Mouse (Mus musculus) 3T3-L1 (cell line): ENCODE data around the gene Hist1h2ak.
A peak's percentile ranks its signal among the peaks of the same experiment; 100 is the strongest.

Source experiments
- DNase-seq: peaks from one replicate; pipeline ENCODE4 v3.0.0-alpha.2; 2015; ENCODE audit warnings: low read depth, low spot score

Gene Hist1h2ak

GRCm38 (mm10) chr13:21721757-21722372 lies 31.8 kb downstream of the Hist1h2ak start, which contains the start of gene Hist1h2bm:
TSS of gene Hist1h2bm (plus strand) at chr13:21722044.
- peak; percentile 95 for DNase-seq

GRCm38 (mm10) chr13:21721107-21721756 lies 32.4 kb downstream of the Hist1h2ak start:
- peak; percentile 58 for DNase-seq

GRCm38 (mm10) chr13:21718381-21719080 lies 35.1 kb downstream of the Hist1h2ak start:
- peak; percentile 66 for DNase-seq

GRCm38 (mm10) chr13:21717397-21718357 lies 36.0 kb downstream of the Hist1h2ak start, which contains the start of gene Hist1h3h:
TSS of gene Hist1h3h (plus strand) at chr13:21717659.
- DNase-seq = peak; percentile 95

- DNase-seq = peak; percentile 76
Measured at GRCm38 (mm10) chr13:21716540-21717391, 36.9 kb downstream of the Hist1h2ak start.

GRCm38 (mm10) chr13:21715864-21716539 lies 37.6 kb downstream of the Hist1h2ak start, which contains the start of the genes Hist1h2bl and Hist1h2ai:
TSS of gene Hist1h2bl (minus strand) at chr13:21716143.
TSS of gene Hist1h2ai (plus strand) at chr13:21716422.
- peak; percentile 97 for DNase-seq

GRCm38 (mm10) chr13:21715131-21715863 lies 38.3 kb downstream of the Hist1h2ak start:
- DNase-seq = peak; percentile 70

GRCm38 (mm10) chr13:21714725-21715124 lies 38.9 kb downstream of the Hist1h2ak start:
- peak; percentile 89 for DNase-seq

GRCm38 (mm10) chr13:21711698-21712097 lies 41.9 kb downstream of the Hist1h2ak start:
- peak; percentile 32 for DNase-seq

GRCm38 (mm10) chr13:21710821-21711525 lies 42.7 kb downstream of the Hist1h2ak start:
- DNase-seq = peak; percentile 81

- peak; percentile 91 for DNase-seq
Measured at GRCm38 (mm10) chr13:21710031-21710711, 43.5 kb downstream of the Hist1h2ak start.

GRCm38 (mm10) chr13:21706669-21707068 lies 47.0 kb downstream of the Hist1h2ak start:
- DNase-seq = no peak
